Mouse (Mus musculus) CH12.LX (cell line): ENCODE measurements around the gene Csk. TPM values are rescaled to one million over a fixed set of nuclear protein-coding genes. Genes with fewer than 3 reads are reported as not detected.

Source experiments
- DNase-seq: peaks from one replicate; pipeline ENCODE4 v3.0.0-alpha.2; 2013; ENCODE audit errors: extremely low read depth
- H3K27ac ChIP-seq: 2 replicates; pipeline ENCODE4 v1.5.1; 2012; ENCODE audit warnings: low read depth, mild to moderate bottlenecking, control low read depth, moderate library complexity; ENCODE audit not compliant: insufficient read depth
- H3K27me3 ChIP-seq: replicated peaks from 2 replicates; pipeline ENCODE3; 2012; ENCODE audit warnings: inconsistent platforms
- H3K36me3 ChIP-seq, 2 experiments: replicated peaks in 1 of 2; 2 replicates each; pipeline versions ENCODE3 to v1.6.1; 2012; ENCODE audit warnings: inconsistent platforms in 1 of 2, low read length in 1 of 2, mild to moderate bottlenecking in 1 of 2, mixed read lengths in 1 of 2, moderate library complexity in 1 of 2; ENCODE audit not compliant: control insufficient read depth in 1 of 2, insufficient read depth in 1 of 2
- H3K4me1 ChIP-seq, 2 experiments: 2 replicates each; pipeline ENCODE4 v1.6.1; 2012; ENCODE audit warnings: inconsistent platforms in 1 of 2, moderate library complexity in 1 of 2; ENCODE audit not compliant: insufficient read depth in 2 of 2, control insufficient read depth in 1 of 2
- H3K4me2 ChIP-seq: 2 replicates; pipeline ENCODE4 v1.6.1; 2012; ENCODE audit warnings: low read depth, mild to moderate bottlenecking, control low read depth; ENCODE audit not compliant: poor library complexity, insufficient read depth, severe bottlenecking
- H3K4me3 ChIP-seq, 3 experiments: fragments of 150-350 bp in 1 of 3; sonication (generic) in 1 of 3; replicated peaks in 1 of 3; 2 replicates each; pipeline versions ENCODE3 to v1.5.1; 2011 to 2012; ENCODE audit warnings: low read depth in 2 of 3, low read length in 2 of 3, mild to moderate bottlenecking in 2 of 3, moderate library complexity in 2 of 3, control low read depth in 1 of 3, improper control_type of control experiment in 1 of 3, inconsistent platforms in 1 of 3, mixed read lengths in 1 of 3; ENCODE audit not compliant: poor library complexity in 1 of 3
- H3K79me2 ChIP-seq: replicated peaks from 2 replicates; pipeline ENCODE4 v1.6.1; 2012; ENCODE audit warnings: mild to moderate bottlenecking, moderate library complexity; ENCODE audit not compliant: control insufficient read depth, poor library complexity, insufficient read depth, severe bottlenecking; ENCODE audit errors: extremely low read depth
- H3K9ac ChIP-seq: 2 replicates; pipeline ENCODE4 v1.6.1; 2012; ENCODE audit warnings: low read depth, mild to moderate bottlenecking, control low read depth, moderate library complexity; ENCODE audit not compliant: insufficient read depth
- H3K9me3 ChIP-seq: replicated peaks from 2 replicates; pipeline ENCODE3; 2012; ENCODE audit warnings: low read length, inconsistent platforms, mixed read lengths
- E2F4 ChIP-seq: IDR thresholded peaks from 2 replicates; pipeline ENCODE4 v1.6.1; 2011; ENCODE audit warnings: low read depth, low read length, improper control_type of control experiment; ENCODE audit not compliant: insufficient replicate concordance
- ELF1 ChIP-seq: IDR thresholded peaks from 2 replicates; pipeline ENCODE4 v1.6.1; 2014; ENCODE audit warnings: low read depth, mild to moderate bottlenecking, inconsistent platforms, low read length, improper control_type of control experiment
- EP300 ChIP-seq: IDR thresholded peaks from 2 replicates; pipeline ENCODE4 v1.6.1; 2011; ENCODE audit warnings: low read length, improper control_type of control experiment
- GABPA ChIP-seq: IDR thresholded peaks from 2 replicates; pipeline ENCODE4 v1.6.1; 2012; ENCODE audit warnings: low read depth, low read length, improper control_type of control experiment, inconsistent platforms; ENCODE audit not compliant: insufficient replicate concordance
- HCFC1 ChIP-seq: IDR thresholded peaks from 2 replicates; pipeline ENCODE4 v1.6.1; 2012; ENCODE audit warnings: low read depth, mild to moderate bottlenecking, inconsistent platforms, low read length, improper control_type of control experiment
- IRF4 ChIP-seq: IDR thresholded peaks from 2 replicates; pipeline ENCODE4 v1.6.1; 2014; ENCODE audit warnings: low read depth, mild to moderate bottlenecking, inconsistent platforms, low read length, improper control_type of control experiment
- JUN ChIP-seq: IDR thresholded peaks from 2 replicates; pipeline ENCODE4 v1.6.1; 2011; ENCODE audit warnings: low read depth, mild to moderate bottlenecking, low read length, improper control_type of control experiment, moderate library complexity; ENCODE audit not compliant: insufficient read depth
- JUND ChIP-seq: conservative IDR thresholded peaks from 2 replicates; pipeline ENCODE4 v1.6.1; 2011; ENCODE audit warnings: low read depth, low read length, improper control_type of control experiment
- MAFK ChIP-seq: IDR thresholded peaks from 2 replicates; pipeline ENCODE4 v1.6.1; 2011; ENCODE audit warnings: low read length, improper control_type of control experiment; ENCODE audit not compliant: insufficient replicate concordance
- MAX ChIP-seq: IDR thresholded peaks from 2 replicates; pipeline ENCODE4 v1.6.1; 2011; ENCODE audit warnings: low read length, improper control_type of control experiment
- MAZ ChIP-seq: IDR thresholded peaks from 2 replicates; pipeline ENCODE4 v1.6.1; 2012; ENCODE audit warnings: low read depth, mild to moderate bottlenecking, inconsistent platforms, low read length, improper control_type of control experiment, moderate library complexity
- MEF2A ChIP-seq: IDR thresholded peaks from 2 replicates; pipeline ENCODE4 v1.6.1; 2014; ENCODE audit warnings: low read depth, mild to moderate bottlenecking, inconsistent platforms, low read length, improper control_type of control experiment, borderline replicate concordance
- MXI1 ChIP-seq: IDR thresholded peaks from 2 replicates; pipeline ENCODE4 v1.6.1; 2011; ENCODE audit warnings: mild to moderate bottlenecking, low read depth, low read length, improper control_type of control experiment
- MYC ChIP-seq: IDR thresholded peaks from 2 replicates; pipeline ENCODE4 v1.6.1; 2011; ENCODE audit warnings: low read depth, mild to moderate bottlenecking, improper control_type of control experiment, low read length
- NELFE ChIP-seq: IDR thresholded peaks from 2 replicates; pipeline ENCODE4 v1.6.1; 2011; ENCODE audit warnings: low read depth, low read length, improper control_type of control experiment
- PAX5 ChIP-seq: IDR thresholded peaks from 2 replicates; pipeline ENCODE4 v1.6.1; 2012; ENCODE audit warnings: low read length, inconsistent platforms, mixed read lengths
- POLR2A ChIP-seq: IDR thresholded peaks from 2 replicates; pipeline ENCODE4 v1.6.1; 2011; ENCODE audit warnings: low read depth, mild to moderate bottlenecking, improper control_type of control experiment, low read length
- POLR2AphosphoS2 ChIP-seq: IDR thresholded peaks from 2 replicates; pipeline ENCODE4 v1.6.1; 2011; ENCODE audit warnings: low read depth, low read length, improper control_type of control experiment
- RCOR1 ChIP-seq: conservative IDR thresholded peaks from 2 replicates; pipeline ENCODE4 v1.6.1; 2012; ENCODE audit warnings: low read depth, mild to moderate bottlenecking, inconsistent platforms, low read length, improper control_type of control experiment
- SIN3A ChIP-seq: IDR thresholded peaks from 2 replicates; pipeline ENCODE4 v1.6.1; 2012; ENCODE audit warnings: low read length, improper control_type of control experiment, inconsistent platforms
- TBP ChIP-seq: conservative IDR thresholded peaks from 2 replicates; pipeline ENCODE4 v1.6.1; 2011; ENCODE audit warnings: low read depth, low read length, improper control_type of control experiment
- USF2 ChIP-seq: conservative IDR thresholded peaks from 2 replicates; pipeline ENCODE4 v1.6.1; 2011; ENCODE audit warnings: low read depth, low read length, improper control_type of control experiment
- ZKSCAN1 ChIP-seq: IDR thresholded peaks from 2 replicates; pipeline ENCODE4 v1.6.1; 2012; ENCODE audit warnings: low read depth, inconsistent platforms, low read length, improper control_type of control experiment, borderline replicate concordance
- ZNF384 ChIP-seq: IDR thresholded peaks from 2 replicates; pipeline ENCODE4 v1.6.1; 2012; ENCODE audit warnings: low read depth, low read length, improper control_type of control experiment, inconsistent platforms
- dilution Hi-C: fragments of 300-500 bp; cut with MboI; formaldehyde crosslinking; loops from 2 replicates; pipeline ENCODE4 v1.14.3; 2020; ENCODE audit warnings: low sequenced_read_pairs; ENCODE audit not compliant: extremely low pct_unique_long_range_greater_than_20kb, extremely low pct_ligation_motif_present
- in situ Hi-C: fragments of 300-500 bp; cut with MboI; formaldehyde crosslinking; loops from 3 replicates; pipeline ENCODE4 v1.14.3; 2019; ENCODE audit warnings: low sequenced_read_pairs, low pct_ligation_motif_present, low pct_unique_long_range_greater_than_20kb, mixed read lengths
- polyA plus RNA-seq: library from polyadenylated mRNA; unstranded; fragments of >175 nt; gene quantifications from 2 replicates; pipeline ENCODE4 v1.2.1, GENCODE M21; 2012; ENCODE audit warnings: low read depth; ENCODE audit not compliant: insufficient read length
- total RNA-seq, 2 experiments: library from RNA; depleted of rRNA; stranded (reverse); fragments of 300-350 nt in 1 of 2; fragments of >200 nt in 1 of 2; gene quantifications; 2 replicates each; pipeline ENCODE4 v1.2.3; 2012 to 2014

Csk gene
- total and polyA plus RNA-seq, 3 experiments: 111 to 153 (median 111) TPM

DNA sequence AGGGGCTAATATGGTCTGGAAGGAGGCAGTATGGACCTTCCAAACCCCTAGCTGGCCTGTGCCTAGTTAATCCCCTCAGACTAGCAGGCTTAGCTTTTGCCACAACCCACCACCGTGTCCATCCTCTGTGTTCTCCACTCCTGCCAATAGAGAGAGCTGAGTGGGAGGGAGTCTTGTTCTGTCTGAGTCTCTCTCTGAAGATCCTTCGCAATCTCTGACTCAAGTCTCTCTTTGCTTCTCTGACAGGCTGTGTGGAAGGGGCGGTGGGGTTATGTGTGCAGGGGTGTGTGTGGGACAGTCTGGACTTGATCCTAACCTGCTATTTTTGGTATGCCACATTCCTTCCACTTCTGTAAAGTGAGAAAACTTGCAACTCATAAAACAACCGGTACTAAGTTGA, 48.6 kb downstream of the Csk start:
- Histone ChIP-seq H3K4me2 (no peak overlapping the region), H3K27ac (no peak overlapping the region), H3K36me3 (no peaks in the 10 kb centered on the region), H3K27me3 (peaks cover 4% of the 10 kb centered on the region), H3K9me3 (no peaks in the 10 kb centered on the region), H3K4me3 (no peak overlapping the region), H3K9ac (no peak overlapping the region), H3K4me1 (peaks cover 13 to 17% of the 10 kb centered on the region in 2 experiments), H3K79me2 (no peaks in the 10 kb centered on the region)
- TF ChIP-seq SIN3A (no peak), IRF4 (no peak), POLR2AphosphoS2 (no peak), MAX (no peak), RCOR1 (no peak), ZNF384 (no peak), E2F4 (no peak), MAZ (no peak), MAFK (no peak)
- DNase-seq: no peak
- dilution Hi-C loops (no loop called here), in situ Hi-C loops (no loop called here)

DNA sequence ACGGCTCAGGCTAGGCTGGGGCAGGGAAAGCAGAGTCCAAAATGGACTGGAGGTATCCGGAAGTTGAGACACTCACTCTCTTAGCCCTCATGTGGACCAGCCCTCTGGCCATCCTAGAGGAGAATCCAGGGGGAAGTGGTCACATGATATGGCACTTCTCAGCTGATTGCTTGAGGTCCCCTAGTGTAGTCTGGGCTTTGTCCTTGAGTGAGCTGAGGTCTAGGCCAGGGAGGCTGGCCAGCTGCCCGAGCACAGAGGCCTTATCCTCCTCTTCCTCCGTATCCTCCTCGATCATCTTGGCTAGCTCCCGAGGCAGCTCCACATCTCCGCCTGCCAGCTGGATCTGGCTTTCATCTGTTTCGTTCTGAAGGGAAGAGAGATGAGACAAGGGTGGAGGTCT, 51.3 kb downstream of the Csk start:
- Histone ChIP-seq H3K4me3 (no peak overlapping the region), H3K9me3 (no peaks in the 10 kb centered on the region), H3K9ac (no peak overlapping the region), H3K4me1 (peaks cover 13 to 17% of the 10 kb centered on the region in 2 experiments), H3K27ac (no peak overlapping the region), H3K27me3 (no peaks in the 10 kb centered on the region), H3K79me2 (no peaks in the 10 kb centered on the region), H3K4me2 (no peak overlapping the region), H3K36me3 (peaks cover 0 to 7% of the 10 kb centered on the region in 2 experiments)
- no peak for TF ChIP-seq POLR2AphosphoS2
- no peak for TF ChIP-seq SIN3A
- no peak for TF ChIP-seq EP300
- TF ChIP-seq ZKSCAN1: no peak
- TF ChIP-seq HCFC1: no peak
- TF ChIP-seq POLR2A: no peak
- no peak for TF ChIP-seq MXI1
- no peak for TF ChIP-seq RCOR1
- TF ChIP-seq NELFE: no peak
- dilution Hi-C loops (no loop called here), in situ Hi-C loops (no loop called here)
- no peak for DNase-seq

DNA sequence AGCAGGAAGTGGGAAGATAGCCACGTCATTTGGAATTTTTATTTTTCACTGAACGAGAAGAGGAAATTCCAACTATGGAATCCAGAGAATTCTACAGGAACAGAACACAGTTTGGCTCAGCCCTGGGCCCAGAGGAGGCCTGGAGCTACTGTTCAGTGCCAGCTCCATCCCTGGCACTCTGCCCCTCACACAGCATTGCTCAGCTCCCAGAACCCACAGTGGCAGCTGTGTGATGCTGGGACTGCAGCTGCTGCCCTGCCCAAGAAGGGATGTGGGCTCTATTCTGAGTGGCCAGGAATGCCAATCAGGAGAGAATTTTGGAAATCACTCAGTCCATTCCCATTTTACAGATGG, 52.1 kb downstream of the Csk start:
- H3K9me3 ChIP-seq: no peaks in the 10 kb centered on the region
- dilution Hi-C loops: no loop called here

More for the DNA sequence above, 52.1 kb downstream of the Csk start:
- no peaks in the 10 kb centered on the region for H3K27me3 ChIP-seq
- H3K27ac ChIP-seq: no peak overlapping the region
- H3K4me2 ChIP-seq: no peak overlapping the region
- H3K36me3 ChIP-seq: peaks cover 0 to 14% of the 10 kb centered on the region in 2 experiments
- H3K79me2 ChIP-seq: no peaks in the 10 kb centered on the region
- no peak overlapping the region for H3K9ac ChIP-seq
- TF ChIP-seq MAX (no peak), MYC (no peak), NELFE (no peak), ELF1 (no peak), PAX5 (no peak), HCFC1 (no peak), ZNF384 (no peak), JUND (no peak), USF2 (no peak), IRF4 (no peak), EP300 (no peak), E2F4 (no peak), TBP (no peak), JUN (no peak), MAZ (no peak), MEF2A (no peak), GABPA (no peak)
- TF ChIP-seq, all 38 proteins: peak for 0
- Histone ChIP-seq H3K4me3 (no peak overlapping the region), H3K4me1 (peaks cover 9 to 12% of the 10 kb centered on the region in 2 experiments)
- no peak for DNase-seq
- in situ Hi-C loops: no loop called here
